Mouse (Mus musculus): ENCODE results near the gene Lmo3. TPM values are rescaled to one million over a fixed set of nuclear protein-coding genes. Genes with fewer than 3 reads are reported as not detected.

Gene Lmo3
- polyA plus RNA-seq, 1 experiment from 2014 or later = not detected

DNA sequence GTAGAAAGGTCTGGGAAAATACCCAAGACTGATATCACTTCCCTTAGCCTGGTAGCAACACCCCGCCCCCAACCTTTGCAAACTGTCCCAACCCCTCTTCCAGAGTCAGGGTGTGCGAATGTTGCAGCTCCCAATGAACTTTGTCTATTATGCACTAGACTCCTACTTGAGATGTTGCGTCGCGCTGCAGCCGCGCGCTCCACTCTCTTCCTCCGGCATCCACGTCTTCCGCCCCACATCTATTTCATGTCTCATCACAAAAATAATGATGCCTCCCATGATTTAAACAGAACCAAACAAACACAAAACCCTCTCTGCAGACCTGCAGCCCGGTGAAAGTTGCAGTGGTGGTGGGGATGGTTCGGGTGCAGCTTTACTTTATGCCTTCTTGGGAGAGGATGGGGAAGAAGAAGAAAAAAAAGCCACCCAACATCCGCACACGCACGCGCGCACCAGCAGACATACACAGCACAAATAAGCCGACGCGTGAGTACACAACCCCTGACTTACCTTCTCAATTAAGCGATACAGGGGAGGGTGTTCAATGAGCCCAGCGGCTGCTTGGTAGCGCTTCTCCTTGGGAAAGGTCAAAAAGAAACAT, 159.7 kb downstream of the Lmo3 start:
- no peak for ATAC-seq
- TF ChIP-seq CTCF (IDR thresholded peaks at IDR 0.05) = no peak
- CTCF ChIA-PET = interaction anchor here (1.1 kb wide), 1 partner anchor 16 kb away, joined by 3 read pairs; no protein-coding TSS in a partner anchor
- no peak for DNase-seq (ENCODE audit: low read depth, low spot score)
- peaks cover 14% of the 10 kb centered on the region for H3K27me3 ChIP-seq
- POLR2A ChIA-PET = no interaction called here
- in situ Hi-C loops (cut with MboI; ENCODE audit: low pct_unique_long_range_greater_than_20kb) = no loop called here

GRCm38 (mm10) chr6:138421191-138421613, 160.6 kb downstream of the Lmo3 start:
- peaks cover 14% of the 10 kb centered on the region for H3K27me3 ChIP-seq
- POLR2A ChIA-PET = no interaction called here
- CTCF ChIA-PET = interaction anchor here (1.1 kb wide), 1 partner anchor 15 kb away, joined by 3 read pairs; no protein-coding TSS in a partner anchor
- in situ Hi-C loops (cut with MboI; ENCODE audit: low pct_unique_long_range_greater_than_20kb) = no loop called here
- ATAC-seq (no peak), DNase-seq (ENCODE audit: low read depth, low spot score) (no peak)
- TF ChIP-seq CTCF (IDR thresholded peaks at IDR 0.05) = no peak

GRCm38 (mm10) chr6:138420536-138420891, 161.3 kb downstream of the Lmo3 start:
- in situ Hi-C loops (cut with MboI; ENCODE audit: low pct_unique_long_range_greater_than_20kb) = no loop called here
- ChIA-PET POLR2A (no interaction called here), CTCF (no interaction called here)
- ATAC-seq = no peak
- H3K27me3 ChIP-seq = peaks cover 14% of the 10 kb centered on the region
- no peak for DNase-seq (ENCODE audit: low read depth, low spot score)
- TF ChIP-seq CTCF (IDR thresholded peaks at IDR 0.05) = no peak

DNA sequence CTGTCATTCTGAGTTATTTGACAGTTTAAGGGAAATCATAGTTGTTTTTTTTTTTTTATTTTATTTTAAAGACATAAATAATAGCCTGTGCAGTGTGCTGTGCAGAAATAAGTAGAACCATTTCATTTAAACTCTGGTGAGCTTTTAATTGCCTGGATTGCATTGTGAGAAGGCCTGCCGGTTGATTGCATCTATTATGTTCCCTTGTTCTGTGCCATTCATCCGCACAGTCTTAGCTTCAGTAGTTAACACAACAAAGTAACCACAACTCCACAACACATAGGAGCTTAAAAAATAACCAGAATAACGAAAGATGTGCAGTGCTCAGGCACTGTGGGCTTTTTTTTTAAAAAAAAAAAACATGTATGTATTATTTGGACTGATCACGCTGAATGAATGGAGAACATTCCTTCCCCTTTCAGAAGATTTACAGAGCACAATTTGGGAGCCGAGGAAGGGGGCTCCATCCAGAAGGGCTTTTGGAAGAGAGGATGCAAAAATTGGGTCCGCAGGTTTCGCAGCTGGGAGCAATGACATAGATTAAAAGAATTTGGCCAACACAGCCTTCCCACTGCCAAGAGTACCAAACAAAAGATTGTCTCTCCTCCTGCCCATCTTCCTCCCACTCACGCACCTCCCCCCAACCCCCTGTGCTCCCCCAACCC, 161.8 kb downstream of the Lmo3 start:
- POLR2A ChIA-PET = no interaction called here
- ATAC-seq (no peak), DNase-seq (ENCODE audit: low read depth, low spot score) (no peak)
- TF ChIP-seq CTCF (IDR thresholded peaks at IDR 0.05) = no peak
- in situ Hi-C loops (cut with MboI; ENCODE audit: low pct_unique_long_range_greater_than_20kb) = no loop called here
- H3K27me3 ChIP-seq = peaks cover 14% of the 10 kb centered on the region
- CTCF ChIA-PET = no interaction called here

- ATAC-seq (no peak), DNase-seq (ENCODE audit: low read depth, low spot score) (no peak)
- TF ChIP-seq CTCF (IDR thresholded peaks at IDR 0.05) = no peak
- in situ Hi-C loops (cut with MboI; ENCODE audit: low pct_unique_long_range_greater_than_20kb) = no loop called here
- H3K27me3 ChIP-seq = peaks cover 21% of the 10 kb centered on the region
- POLR2A ChIA-PET = no interaction called here
- CTCF ChIA-PET = no interaction called here
Observed at GRCm38 (mm10) chr6:138412075-138412474, 169.7 kb downstream of the Lmo3 start.

GRCm38 (mm10) chr6:138402031-138402430, 179.7 kb downstream of the Lmo3 start:
- CTCF ChIA-PET = no interaction called here
- TF ChIP-seq CTCF (IDR thresholded peaks at IDR 0.05) = no peak
- no peak for ATAC-seq

DNA sequence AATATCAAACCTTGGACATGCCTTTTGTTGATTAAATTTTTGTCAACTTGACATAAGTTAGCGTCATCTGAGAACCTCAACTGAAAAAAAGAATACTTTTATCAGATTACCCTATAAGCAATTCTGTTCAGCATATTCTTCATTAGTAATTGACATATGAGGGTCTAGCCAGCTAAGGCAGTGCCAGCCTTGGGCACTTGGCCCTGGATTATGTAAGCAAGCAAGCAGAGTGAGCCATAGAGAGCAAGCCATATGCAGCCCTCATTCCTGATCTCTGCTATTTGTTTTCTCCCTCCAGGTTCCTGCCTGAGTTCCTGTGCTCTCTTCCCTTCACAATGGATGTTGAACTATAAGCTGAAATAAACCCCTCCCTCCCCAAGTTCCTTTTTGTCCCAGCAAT, 182.9 kb downstream of the Lmo3 start:
- no peak for DNase-seq (ENCODE audit: low read depth, low spot score)
- in situ Hi-C loops (cut with MboI; ENCODE audit: low pct_unique_long_range_greater_than_20kb) = no loop called here
- no peak for TF ChIP-seq CTCF (IDR thresholded peaks at IDR 0.05)

More at GRCm38 (mm10) chr6:138402031-138402430, 179.7 kb downstream of the Lmo3 start:
- POLR2A ChIA-PET = no interaction called here
- no peaks in the 10 kb centered on the region for H3K27me3 ChIP-seq
- in situ Hi-C loops (cut with MboI; ENCODE audit: low pct_unique_long_range_greater_than_20kb) = no loop called here
- no peak for DNase-seq (ENCODE audit: low read depth, low spot score)

GRCm38 (mm10) chr6:138391085-138391484, 190.7 kb downstream of the Lmo3 start:
- ATAC-seq (no peak), DNase-seq (ENCODE audit: low read depth, low spot score) (no peak)
- TF ChIP-seq CTCF (IDR thresholded peaks at IDR 0.05) = no peak

More for the DNA sequence above, 182.9 kb downstream of the Lmo3 start:
- no peak for ATAC-seq
- POLR2A ChIA-PET = no interaction called here
- no peaks in the 10 kb centered on the region for H3K27me3 ChIP-seq
- CTCF ChIA-PET = interaction anchor here (1.0 kb wide), 1 partner anchor 11 kb away, joined by 3 read pairs; no protein-coding TSS in a partner anchor

DNA sequence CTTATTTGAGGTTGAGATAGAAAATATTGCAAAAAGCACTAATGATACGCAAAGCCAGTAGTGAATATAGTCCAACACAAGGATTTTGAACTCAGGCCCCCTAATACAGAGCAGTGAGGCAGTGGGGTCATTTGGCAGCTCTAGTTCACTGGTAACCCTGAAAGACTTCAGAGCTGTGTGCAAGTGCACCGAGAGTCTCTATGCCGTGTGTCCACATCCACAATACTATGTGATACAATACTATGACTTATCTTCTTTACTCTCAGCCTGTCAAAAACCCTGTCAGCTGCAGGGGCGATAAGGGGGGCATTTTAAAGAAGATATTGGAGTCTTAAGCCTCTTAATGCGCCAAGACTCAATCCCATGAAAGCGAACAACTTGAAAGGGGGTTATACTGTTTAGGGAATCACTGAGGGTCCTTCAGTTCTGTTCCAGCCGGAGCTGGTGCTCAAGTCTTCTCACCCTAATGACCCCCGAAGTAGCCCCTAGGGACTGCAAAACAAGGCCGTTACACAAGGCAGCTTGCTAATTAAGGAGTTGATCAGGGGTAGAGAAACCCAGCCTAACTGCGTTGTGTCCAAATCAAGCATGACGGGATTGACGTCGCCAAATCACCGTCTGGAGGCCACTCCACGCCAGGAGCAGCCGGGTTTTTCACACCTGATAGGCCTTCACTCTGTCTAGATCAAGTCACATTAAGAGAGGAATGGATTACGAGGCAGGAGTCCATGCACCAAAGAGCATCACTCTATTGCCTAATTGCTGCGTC, 193.4 kb downstream of the Lmo3 start:
- ChIA-PET CTCF (interaction anchor here (1.2 kb wide), 1 partner anchor 11 kb away, joined by 3 read pairs; no protein-coding TSS in a partner anchor), POLR2A (no interaction called here)
- in situ Hi-C loops (cut with MboI; ENCODE audit: low pct_unique_long_range_greater_than_20kb) = no loop called here
- DNase-seq (ENCODE audit: low read depth, low spot score) (no peak), ATAC-seq (no peak)
- no peak for TF ChIP-seq CTCF (IDR thresholded peaks at IDR 0.05)
- peaks cover 5% of the 10 kb centered on the region for H3K27me3 ChIP-seq

More at GRCm38 (mm10) chr6:138391085-138391484, 190.7 kb downstream of the Lmo3 start:
- ChIA-PET CTCF (no interaction called here), POLR2A (no interaction called here)
- H3K27me3 ChIP-seq = no peaks in the 10 kb centered on the region
- in situ Hi-C loops (cut with MboI; ENCODE audit: low pct_unique_long_range_greater_than_20kb) = no loop called here

DNA sequence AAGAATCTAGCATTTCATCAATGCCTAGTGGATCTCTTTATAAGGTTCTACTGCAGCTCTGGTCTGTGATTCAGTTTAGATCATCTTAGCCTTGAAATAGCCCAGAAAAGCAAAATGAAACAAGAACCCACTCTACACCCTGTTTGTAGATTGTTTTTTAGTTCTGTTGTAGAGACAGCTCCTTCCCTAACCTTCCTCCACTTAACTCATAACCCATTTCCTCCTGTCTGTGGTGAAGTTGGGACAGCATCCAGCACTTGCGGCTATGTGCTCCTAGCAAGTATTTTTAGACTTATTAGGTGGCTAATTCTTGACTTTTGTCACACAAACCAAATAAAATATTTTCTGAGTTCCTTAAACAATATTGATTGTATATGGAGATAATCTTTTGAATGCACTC, 198.6 kb downstream of the Lmo3 start:
- ATAC-seq = no peak
- no peak for TF ChIP-seq CTCF (IDR thresholded peaks at IDR 0.05)
- ChIA-PET POLR2A (no interaction called here), CTCF (no interaction called here)
- peaks cover 10% of the 10 kb centered on the region for H3K27me3 ChIP-seq
- DNase-seq (ENCODE audit: low read depth, low spot score) = no peak
- in situ Hi-C loops (cut with MboI; ENCODE audit: low pct_unique_long_range_greater_than_20kb) = no loop called here

DNA sequence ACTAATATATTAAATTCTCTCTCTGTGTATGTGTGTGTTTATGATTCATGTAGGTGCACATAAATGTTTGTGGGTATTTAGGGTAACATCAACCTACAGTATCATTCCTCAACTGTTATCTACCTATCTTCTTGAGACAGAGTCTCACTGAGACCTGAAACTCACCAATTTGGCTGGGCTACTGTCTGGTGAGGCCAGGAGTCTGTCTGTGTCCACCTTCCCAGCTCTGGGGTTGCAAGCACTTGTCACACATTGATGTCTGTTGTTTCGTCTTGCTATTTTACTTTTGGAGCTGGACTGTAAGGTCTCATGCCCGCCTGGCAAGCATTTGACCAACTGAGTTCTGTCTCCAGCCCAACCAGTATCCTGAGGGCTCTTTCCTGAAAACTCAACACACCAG, 210.6 kb downstream of the Lmo3 start:
- ATAC-seq (no peak), DNase-seq (ENCODE audit: low read depth, low spot score) (no peak)
- TF ChIP-seq CTCF (IDR thresholded peaks at IDR 0.05) = no peak
- in situ Hi-C loops (cut with MboI; ENCODE audit: low pct_unique_long_range_greater_than_20kb) = no loop called here
- ChIA-PET CTCF (no interaction called here), POLR2A (no interaction called here)
- H3K27me3 ChIP-seq = peaks cover 3% of the 10 kb centered on the region
